Mouse (Mus musculus): ENCODE measurements around the gene Rasgrf2.

DNA sequence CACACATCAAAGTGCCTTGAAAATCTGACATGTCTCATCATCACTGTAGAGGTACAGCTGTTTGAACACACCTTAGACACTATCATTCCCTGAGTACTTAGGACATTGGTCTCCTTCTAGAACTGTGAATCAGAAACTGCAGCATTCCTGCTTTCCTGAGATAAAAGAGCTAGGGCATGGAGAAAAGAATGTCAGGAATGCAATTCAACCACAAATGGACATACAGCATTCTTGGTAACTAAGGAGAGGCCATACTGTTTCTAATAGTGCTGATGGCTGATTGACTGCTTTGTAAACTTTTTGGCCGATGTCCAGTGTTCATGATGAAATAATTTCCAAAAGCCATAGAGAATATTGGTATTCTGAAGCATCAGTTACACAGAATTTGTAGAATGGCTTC is 58.3 kb downstream of the Rasgrf2 start:
- no peak for TF ChIP-seq CTCF (IDR thresholded peaks at IDR 0.05; ENCODE audit: low read depth, low read length)
- TF ChIP-seq GATA2 (IDR thresholded peaks at IDR 0.05; ENCODE audit: borderline replicate concordance, low read depth, low read length) = no peak
- TF ChIP-seq GATA1 (IDR thresholded peaks at IDR 0.05; ENCODE audit: borderline replicate concordance, low read length) = no peak
- TF ChIP-seq POLR2AphosphoS5 (IDR thresholded peaks at IDR 0.05; ENCODE audit: insufficient replicate concordance, low read depth, low read length) = no peak
- TF ChIP-seq TAL1 (conservative IDR thresholded peaks at IDR 0.05; ENCODE audit: low read depth, low read length) = no peak

Measured in G1E (cell line).